Mouse (Mus musculus) C2C12 (cell line): ENCODE data around the gene Surf2.

Source experiments
- CTCF ChIP-seq: IDR thresholded peaks from one replicate; pipeline ENCODE4 v1.5.1; 2011; ENCODE audit not compliant: control insufficient read depth, insufficient read depth, insufficient read length
- FOSL1 ChIP-seq: IDR thresholded peaks from one replicate; pipeline ENCODE4 v1.8.0; 2011; ENCODE audit warnings: mild to moderate bottlenecking, low read length; ENCODE audit not compliant: poor library complexity, insufficient read depth, severe bottlenecking

- TF ChIP-seq CTCF (no peak), FOSL1 (no peak)
Measured at GRCm38 (mm10) chr2:26916738-26917137, 571 bp downstream of the Surf2 start.
